Mouse (Mus musculus): Measurements from ENCODE around the gene Grin2b. TPM values are rescaled to one million over a fixed set of nuclear protein-coding genes. Genes with fewer than 3 reads are reported as not detected.
A peak's percentile ranks its signal among the peaks of the same experiment; 100 is the strongest.

Gene Grin2b
- polyA plus RNA-seq, 1 experiment from 2014 or later, result 3.1 TPM

- no peak overlapping the region for H3K9ac ChIP-seq (ENCODE audit: low read length)
- H3K4me3 ChIP-seq (ENCODE audit: low read depth, low read length), result no peak overlapping the region
- H3K36me3 ChIP-seq (ENCODE audit: control insufficient read depth, insufficient read depth, low read length), result no peaks in the 10 kb centered on the region
- ATAC-seq (replicated peaks; ENCODE audit: low FRiP score), result no peak
- no peak overlapping the region for H3K4me2 ChIP-seq (ENCODE audit: low read depth, low read length, severe bottlenecking)
- H3K27me3 ChIP-seq (ENCODE audit: control insufficient read depth, insufficient read depth, low read length), result no peaks in the 10 kb centered on the region
- H3K9me3 ChIP-seq (ENCODE audit: control insufficient read depth, low read length), result no peaks in the 10 kb centered on the region
- H3K4me1 ChIP-seq (replicated peaks; ENCODE audit: control insufficient read depth, insufficient read depth, low read length), result no peaks in the 10 kb centered on the region
- DNase-seq (ENCODE audit: low spot score), result no peak
- 67% methylated on average over 1 of the region's 1 CpGs for WGBS
- no peak overlapping the region for H3K27ac ChIP-seq (ENCODE audit: low read depth, low read length)
Measured at GRCm38 (mm10) chr6:135894793-135895228, 278.5 kb downstream of the Grin2b start.

DNA sequence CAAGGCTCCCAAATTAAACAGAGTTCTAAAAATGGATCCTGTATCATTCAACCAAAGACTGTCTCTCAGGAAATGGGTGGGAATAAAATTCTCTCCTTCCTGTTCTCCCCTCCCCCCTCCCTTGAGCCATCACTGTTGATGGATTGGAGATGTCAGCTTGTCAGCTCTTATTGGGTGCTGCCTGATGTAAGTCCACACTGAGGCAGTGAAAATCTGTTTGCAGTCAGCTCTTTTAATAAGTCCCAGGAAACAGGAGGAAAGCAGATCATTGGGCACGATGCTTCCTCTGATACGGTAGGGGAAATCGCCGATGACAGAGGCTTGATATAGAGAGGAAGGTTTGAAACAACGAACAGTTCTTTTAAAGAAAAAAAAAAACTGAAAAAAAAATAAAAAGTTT, 290.7 kb downstream of the Grin2b start:
- ATAC-seq (replicated peaks; ENCODE audit: low FRiP score) (no peak), DNase-seq (ENCODE audit: low spot score) (no peak)
- Histone ChIP-seq H3K9ac (ENCODE audit: low read length) (no peak overlapping the region), H3K4me1 (replicated peaks; ENCODE audit: control insufficient read depth, insufficient read depth, low read length) (no peaks in the 10 kb centered on the region), H3K36me3 (ENCODE audit: control insufficient read depth, insufficient read depth, low read length) (no peaks in the 10 kb centered on the region), H3K27ac (ENCODE audit: low read depth, low read length) (no peak overlapping the region), H3K27me3 (ENCODE audit: control insufficient read depth, insufficient read depth, low read length) (no peaks in the 10 kb centered on the region), H3K4me3 (ENCODE audit: low read depth, low read length) (no peak overlapping the region), H3K4me2 (ENCODE audit: low read depth, low read length, severe bottlenecking) (no peak overlapping the region), H3K9me3 (ENCODE audit: control insufficient read depth, low read length) (no peaks in the 10 kb centered on the region)
- 86% methylated on average over 5 of the region's 5 CpGs for WGBS

DNA sequence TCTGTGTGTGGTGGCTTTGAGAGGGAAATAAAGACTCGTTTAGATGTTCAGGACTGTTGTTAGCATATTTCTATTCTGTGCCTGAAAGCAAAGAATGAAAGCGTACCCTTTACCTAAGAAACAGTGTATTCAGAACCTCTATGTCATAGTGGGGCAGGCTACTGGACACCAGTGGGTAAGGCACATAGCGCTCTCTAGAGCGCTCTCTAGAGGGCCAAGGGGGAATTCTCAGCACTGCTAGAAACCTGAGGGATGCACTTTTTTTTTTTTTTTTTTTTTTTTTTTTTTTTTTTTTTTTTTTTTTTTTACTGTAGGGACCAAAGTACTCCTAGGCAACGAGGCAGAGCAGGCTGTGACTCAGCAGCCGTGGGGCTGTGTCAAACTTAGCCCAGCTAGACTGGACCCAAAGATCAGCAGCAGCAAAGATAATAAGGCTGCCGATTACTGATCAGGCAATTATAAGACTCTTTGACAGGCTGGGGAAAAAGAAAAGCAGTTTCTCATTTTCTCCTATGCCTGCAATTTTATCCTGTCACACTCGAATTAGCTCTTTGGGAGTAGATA, 297.1 kb downstream of the Grin2b start:
- no peak for DNase-seq (ENCODE audit: low spot score)
- Histone ChIP-seq H3K4me1 (replicated peaks; ENCODE audit: control insufficient read depth, insufficient read depth, low read length) (no peaks in the 10 kb centered on the region), H3K9me3 (ENCODE audit: control insufficient read depth, low read length) (no peaks in the 10 kb centered on the region), H3K27me3 (ENCODE audit: control insufficient read depth, insufficient read depth, low read length) (no peaks in the 10 kb centered on the region), H3K36me3 (ENCODE audit: control insufficient read depth, insufficient read depth, low read length) (no peaks in the 10 kb centered on the region), H3K27ac (ENCODE audit: low read depth, low read length) (no peak overlapping the region), H3K9ac (ENCODE audit: low read length) (no peak overlapping the region), H3K4me3 (ENCODE audit: low read depth, low read length) (no peak overlapping the region), H3K4me2 (ENCODE audit: low read depth, low read length, severe bottlenecking) (no peak overlapping the region)
- WGBS, result 61% methylated on average over 8 of the region's 8 CpGs
- ATAC-seq (replicated peaks; ENCODE audit: low FRiP score), result no peak

GRCm38 (mm10) chr6:135874626-135875025, 298.7 kb downstream of the Grin2b start:
- Histone ChIP-seq H3K9me3 (ENCODE audit: control insufficient read depth, low read length) (no peaks in the 10 kb centered on the region), H3K4me2 (ENCODE audit: low read depth, low read length, severe bottlenecking) (no peak overlapping the region), H3K27ac (ENCODE audit: low read depth, low read length) (no peak overlapping the region), H3K9ac (ENCODE audit: low read length) (no peak overlapping the region), H3K36me3 (ENCODE audit: control insufficient read depth, insufficient read depth, low read length) (no peaks in the 10 kb centered on the region), H3K4me3 (ENCODE audit: low read depth, low read length) (no peak overlapping the region), H3K27me3 (ENCODE audit: control insufficient read depth, insufficient read depth, low read length) (no peaks in the 10 kb centered on the region), H3K4me1 (replicated peaks; ENCODE audit: control insufficient read depth, insufficient read depth, low read length) (no peaks in the 10 kb centered on the region)
- ATAC-seq (replicated peaks; ENCODE audit: low FRiP score) (no peak), DNase-seq (ENCODE audit: low spot score) (no peak)

- DNase-seq (ENCODE audit: low spot score) (no peak), ATAC-seq (replicated peaks; ENCODE audit: low FRiP score) (no peak)
- Histone ChIP-seq H3K4me2 (ENCODE audit: low read depth, low read length, severe bottlenecking) (no peak overlapping the region), H3K4me3 (ENCODE audit: low read depth, low read length) (no peak overlapping the region), H3K27me3 (ENCODE audit: control insufficient read depth, insufficient read depth, low read length) (no peaks in the 10 kb centered on the region), H3K9me3 (ENCODE audit: control insufficient read depth, low read length) (no peaks in the 10 kb centered on the region), H3K27ac (ENCODE audit: low read depth, low read length) (no peak overlapping the region), H3K4me1 (replicated peaks; ENCODE audit: control insufficient read depth, insufficient read depth, low read length) (no peaks in the 10 kb centered on the region), H3K36me3 (ENCODE audit: control insufficient read depth, insufficient read depth, low read length) (no peaks in the 10 kb centered on the region), H3K9ac (ENCODE audit: low read length) (no peak overlapping the region)
- 89% methylated on average over 7 of the region's 7 CpGs for WGBS
Measured at GRCm38 (mm10) chr6:135865832-135866231, 307.5 kb downstream of the Grin2b start.

- H3K27me3 ChIP-seq (ENCODE audit: control insufficient read depth, insufficient read depth, low read length), result no peaks in the 10 kb centered on the region
- DNase-seq (ENCODE audit: low spot score) (no peak), ATAC-seq (replicated peaks; ENCODE audit: low FRiP score) (no peak)
- 80% methylated on average over 5 of the region's 5 CpGs for WGBS
- H3K9me3 ChIP-seq (ENCODE audit: control insufficient read depth, low read length), result no peaks in the 10 kb centered on the region
- H3K4me2 ChIP-seq (ENCODE audit: low read depth, low read length, severe bottlenecking), result no peak overlapping the region
- H3K9ac ChIP-seq (ENCODE audit: low read length), result no peak overlapping the region
- H3K27ac ChIP-seq (ENCODE audit: low read depth, low read length), result no peak overlapping the region
- no peaks in the 10 kb centered on the region for H3K36me3 ChIP-seq (ENCODE audit: control insufficient read depth, insufficient read depth, low read length)
- H3K4me3 ChIP-seq (ENCODE audit: low read depth, low read length), result no peak overlapping the region
- no peaks in the 10 kb centered on the region for H3K4me1 ChIP-seq (replicated peaks; ENCODE audit: control insufficient read depth, insufficient read depth, low read length)
Measured at GRCm38 (mm10) chr6:135863965-135864364, 309.3 kb downstream of the Grin2b start.

DNA sequence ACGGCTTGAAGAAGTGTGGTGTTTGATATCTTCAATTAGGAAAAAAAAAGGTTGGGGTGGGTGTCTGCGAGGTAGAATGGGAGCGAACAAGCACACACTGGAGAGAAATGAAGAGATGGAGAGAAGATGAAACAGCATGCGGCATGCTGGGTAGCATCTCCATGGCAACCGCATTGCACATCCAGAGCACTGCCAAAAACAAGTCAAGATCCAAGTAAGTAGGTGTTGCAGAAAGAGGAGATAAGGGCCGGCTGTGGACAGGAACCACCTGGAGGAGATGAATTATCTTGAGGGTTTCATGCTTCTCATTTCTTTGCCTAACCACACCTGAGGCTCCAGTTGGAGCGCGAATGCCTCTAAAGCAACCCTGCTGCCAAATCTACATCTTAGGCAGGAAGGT, 313.8 kb downstream of the Grin2b start:
- Histone ChIP-seq H3K4me1 (replicated peaks; ENCODE audit: control insufficient read depth, insufficient read depth, low read length) (no peaks in the 10 kb centered on the region), H3K9me3 (ENCODE audit: control insufficient read depth, low read length) (no peaks in the 10 kb centered on the region), H3K4me2 (ENCODE audit: low read depth, low read length, severe bottlenecking) (no peak overlapping the region), H3K27me3 (ENCODE audit: control insufficient read depth, insufficient read depth, low read length) (no peaks in the 10 kb centered on the region), H3K27ac (ENCODE audit: low read depth, low read length) (no peak overlapping the region), H3K9ac (ENCODE audit: low read length) (no peak overlapping the region), H3K36me3 (ENCODE audit: control insufficient read depth, insufficient read depth, low read length) (no peaks in the 10 kb centered on the region), H3K4me3 (ENCODE audit: low read depth, low read length) (no peak overlapping the region)
- WGBS, result 63% methylated on average over 8 of the region's 8 CpGs
- ATAC-seq (replicated peaks; ENCODE audit: low FRiP score) (no peak), DNase-seq (ENCODE audit: low spot score) (no peak)

- Histone ChIP-seq H3K4me1 (replicated peaks; ENCODE audit: control insufficient read depth, insufficient read depth, low read length) (no peaks in the 10 kb centered on the region), H3K9me3 (ENCODE audit: control insufficient read depth, low read length) (no peaks in the 10 kb centered on the region), H3K36me3 (ENCODE audit: control insufficient read depth, insufficient read depth, low read length) (no peaks in the 10 kb centered on the region), H3K27ac (ENCODE audit: low read depth, low read length) (no peak overlapping the region), H3K4me3 (ENCODE audit: low read depth, low read length) (no peak overlapping the region), H3K9ac (ENCODE audit: low read length) (no peak overlapping the region), H3K4me2 (ENCODE audit: low read depth, low read length, severe bottlenecking) (no peak overlapping the region), H3K27me3 (ENCODE audit: control insufficient read depth, insufficient read depth, low read length) (no peaks in the 10 kb centered on the region)
- whole genome bisulfite sequencing, result 67% methylated on average over 8 of the region's 8 CpGs
- DNase-seq (ENCODE audit: low spot score) (no peak), ATAC-seq (replicated peaks; ENCODE audit: low FRiP score) (0 out of 2 replicates have a peak, but pooled peaks have one; percentile 30)
Measured at GRCm38 (mm10) chr6:135854173-135854591, 319.1 kb downstream of the Grin2b start.

GRCm38 (mm10) chr6:135843755-135844154, 329.6 kb downstream of the Grin2b start:
- no peak overlapping the region for H3K4me3 ChIP-seq (ENCODE audit: low read depth, low read length)
- no peaks in the 10 kb centered on the region for H3K4me1 ChIP-seq (replicated peaks; ENCODE audit: control insufficient read depth, insufficient read depth, low read length)
- no peaks in the 10 kb centered on the region for H3K9me3 ChIP-seq (ENCODE audit: control insufficient read depth, low read length)
- no peak for DNase-seq (ENCODE audit: low spot score)
- no peak overlapping the region for H3K9ac ChIP-seq (ENCODE audit: low read length)
- H3K27me3 ChIP-seq (ENCODE audit: control insufficient read depth, insufficient read depth, low read length), result no peaks in the 10 kb centered on the region
- 85% methylated on average over 3 of the region's 3 CpGs for WGBS
- H3K36me3 ChIP-seq (ENCODE audit: control insufficient read depth, insufficient read depth, low read length), result no peaks in the 10 kb centered on the region
- no peak for ATAC-seq (replicated peaks; ENCODE audit: low FRiP score)
- no peak overlapping the region for H3K27ac ChIP-seq (ENCODE audit: low read depth, low read length)
- H3K4me2 ChIP-seq (ENCODE audit: low read depth, low read length, severe bottlenecking), result no peak overlapping the region

All from forebrain, embryonic 11.5 days (tissue).